Mouse (Mus musculus): Measurements from ENCODE around the gene Cyp4a14.
"Not testable (repeated sequence)": the region's sequence is repeated elsewhere in the genome, so short reads cannot be mapped to it uniquely, and the experiment has no call there.

DNA sequence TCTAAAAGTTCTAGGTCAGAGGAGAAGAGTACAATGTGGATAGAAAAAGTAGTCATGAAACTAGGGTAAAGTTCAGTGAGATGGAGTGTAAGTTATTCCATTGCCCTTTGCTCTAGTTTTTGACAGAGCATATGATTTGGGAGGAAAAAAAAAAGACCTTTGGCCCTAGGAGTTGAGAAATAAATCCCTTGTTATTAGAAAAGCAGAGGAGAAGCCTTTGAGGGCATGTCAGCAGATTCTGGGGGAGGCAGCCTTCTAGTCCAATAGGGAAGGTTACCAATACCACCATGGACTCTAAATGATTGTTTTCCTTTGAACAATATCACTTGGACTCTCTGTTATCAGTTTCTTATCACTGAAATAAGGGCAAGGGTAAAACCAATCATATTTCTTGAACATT, 18.0 kb upstream of the Cyp4a14 start:
- TF ChIP-seq POLR2A (IDR thresholded peaks at IDR 0.05; ENCODE audit: low read depth, low read length); CTCF (IDR thresholded peaks at IDR 0.05; ENCODE audit: extremely low read depth, insufficient read length, insufficient replicate concordance, low read depth, low read length): not testable (repeated sequence)

Data from small intestine, adult 2 months (tissue).